Mouse (Mus musculus) heart, postnatal 4 days (tissue): ENCODE results near the gene Ifitm7. TPM values are rescaled to one million over a fixed set of nuclear protein-coding genes. Genes with fewer than 3 reads are reported as not detected.
"Not testable (repeated sequence)": the region's sequence is repeated elsewhere in the genome, so short reads cannot be mapped to it uniquely, and the experiment has no call there.

Source experiments
- DNase-seq: peaks from one replicate; pipeline ENCODE4 v3.0.0; 2021
- total RNA-seq, 2 experiments: library from RNA; stranded (reverse); gene quantifications; 2 replicates each; pipeline ENCODE4 v1.2.3; 2021

Ifitm7 gene
- total RNA-seq: not detected

GRCm38 (mm10) chr16:13986574-13987478, at the start of gene Ifitm7, which contains the start of gene 2900011O08Rik:
Ifitm7 (minus strand) TSS chr16:13986888.
2900011O08Rik (plus strand) TSS chr16:13986604.
- no peak for DNase-seq

- DNase-seq: no peak
These were observed 46.4 kb upstream of the Ifitm7 start for GRCm38 (mm10) chr16:14033076-14033475.

GRCm38 (mm10) chr16:14030650-14031049, 44.0 kb upstream of the Ifitm7 start:
- no peak for DNase-seq

GRCm38 (mm10) chr16:14029851-14030250, 43.2 kb upstream of the Ifitm7 start:
- no peak for DNase-seq

GRCm38 (mm10) chr16:14029072-14029471, 42.4 kb upstream of the Ifitm7 start:
- no peak for DNase-seq

- no peak for DNase-seq
These were observed 38.7 kb upstream of the Ifitm7 start for GRCm38 (mm10) chr16:14025091-14025990.

GRCm38 (mm10) chr16:14021166-14021822, 34.6 kb upstream of the Ifitm7 start:
- no peak for DNase-seq

- DNase-seq: no peak
These were observed 30.6 kb upstream of the Ifitm7 start for GRCm38 (mm10) chr16:14017306-14017705.

- DNase-seq: no peak
These were observed 23.3 kb upstream of the Ifitm7 start for GRCm38 (mm10) chr16:14009966-14010365.

- no peak for DNase-seq
These were observed 22.0 kb upstream of the Ifitm7 start for GRCm38 (mm10) chr16:14008708-14009107.

- no peak for DNase-seq
These were observed 21.4 kb upstream of the Ifitm7 start for GRCm38 (mm10) chr16:14008081-14008480.

GRCm38 (mm10) chr16:14005266-14005665, 18.6 kb upstream of the Ifitm7 start:
- DNase-seq: peak; percentile 23

- no peak for DNase-seq
These were observed 18.0 kb upstream of the Ifitm7 start for GRCm38 (mm10) chr16:14004726-14005125.

- no peak for DNase-seq
These were observed 17.5 kb upstream of the Ifitm7 start for GRCm38 (mm10) chr16:14004170-14004569.

- DNase-seq: no peak
These were observed 16.9 kb upstream of the Ifitm7 start for GRCm38 (mm10) chr16:14003386-14004130.

GRCm38 (mm10) chr16:13994502-13994901, 7.8 kb upstream of the Ifitm7 start:
- no peak for DNase-seq

- no peak for DNase-seq
These were observed 7.4 kb upstream of the Ifitm7 start for GRCm38 (mm10) chr16:13994076-13994475.

GRCm38 (mm10) chr16:13992518-13993248, 6.0 kb upstream of the Ifitm7 start:
- no peak for DNase-seq

GRCm38 (mm10) chr16:13986197-13986573, 503 bp downstream of the Ifitm7 start:
- DNase-seq: no peak

GRCm38 (mm10) chr16:13983161-13983560, 3.5 kb downstream of the Ifitm7 start:
- no peak for DNase-seq

- DNase-seq: not testable (repeated sequence)
These were observed 5.0 kb downstream of the Ifitm7 start for GRCm38 (mm10) chr16:13981726-13982125.
